Mouse (Mus musculus) spleen, adult 12 weeks (tissue): ENCODE results near the gene Cela3b.
"Not testable (repeated sequence)": the region's sequence is repeated elsewhere in the genome, so short reads cannot be mapped to it uniquely, and the experiment has no call there.

Experiments
- DNase-seq: peaks from one replicate; pipeline ENCODE4 v3.0.0; 2022; ENCODE audit warnings: low spot score

Cela3b gene

GRCm38 (mm10) chr4:137461981-137462690 is 31.8 kb upstream of the Cela3b start:
- no peak for DNase-seq

GRCm38 (mm10) chr4:137461217-137461616 is 30.9 kb upstream of the Cela3b start:
- DNase-seq, result no peak

GRCm38 (mm10) chr4:137460676-137461075 is 30.3 kb upstream of the Cela3b start:
- DNase-seq, result no peak

- DNase-seq, result no peak
Measured at GRCm38 (mm10) chr4:137458861-137459260, 28.5 kb upstream of the Cela3b start.

GRCm38 (mm10) chr4:137458310-137458709 is 28.0 kb upstream of the Cela3b start:
- no peak for DNase-seq

- DNase-seq, result no peak
Measured at GRCm38 (mm10) chr4:137457292-137457691, 27.0 kb upstream of the Cela3b start.

GRCm38 (mm10) chr4:137456581-137456980 is 26.2 kb upstream of the Cela3b start:
- DNase-seq, result no peak

- DNase-seq, result no peak
Measured at GRCm38 (mm10) chr4:137454582-137454981, 24.2 kb upstream of the Cela3b start.

GRCm38 (mm10) chr4:137453234-137453767 is 23.0 kb upstream of the Cela3b start, which contains the start of gene 1700013G24Rik:
1700013G24Rik (plus strand) TSS chr4:137453284.
- DNase-seq, result no peak

- DNase-seq, result no peak
Measured at GRCm38 (mm10) chr4:137452190-137452589, 21.9 kb upstream of the Cela3b start.

- no peak for DNase-seq
Measured at GRCm38 (mm10) chr4:137449715-137450114, 19.4 kb upstream of the Cela3b start.

GRCm38 (mm10) chr4:137449132-137449531 is 18.8 kb upstream of the Cela3b start:
- DNase-seq, result no peak

- DNase-seq, result no peak
Measured at GRCm38 (mm10) chr4:137448641-137449040, 18.3 kb upstream of the Cela3b start.

GRCm38 (mm10) chr4:137448197-137448596 is 17.9 kb upstream of the Cela3b start:
- DNase-seq, result no peak

- DNase-seq, result no peak
Measured at GRCm38 (mm10) chr4:137447363-137448196, 17.2 kb upstream of the Cela3b start.

- no peak for DNase-seq
Measured at GRCm38 (mm10) chr4:137445881-137446280, 15.5 kb upstream of the Cela3b start.

GRCm38 (mm10) chr4:137443625-137444024 is 13.3 kb upstream of the Cela3b start:
- DNase-seq, result peak; percentile 42

GRCm38 (mm10) chr4:137441332-137441731 is 11.0 kb upstream of the Cela3b start:
- DNase-seq, result no peak

GRCm38 (mm10) chr4:137438842-137439241 is 8.5 kb upstream of the Cela3b start:
- DNase-seq, result peak; percentile 9

- DNase-seq, result no peak
Measured at GRCm38 (mm10) chr4:137436979-137437669, 6.8 kb upstream of the Cela3b start.

GRCm38 (mm10) chr4:137432700-137433550 is 2.6 kb upstream of the Cela3b start:
- DNase-seq, result not testable (repeated sequence)
